Mouse (Mus musculus): ENCODE data around the gene Cdcp2. TPM values are rescaled to one million over a fixed set of nuclear protein-coding genes. Genes with fewer than 3 reads are reported as not detected.

The Cdcp2 gene
- polyA plus RNA-seq, 1 experiment from 2014 or later, result not detected

Other genes with a start within 250 kb of the Cdcp2 start
- gene Ssbp3, start 186.2 kb upstream of the Cdcp2 start, polyA plus RNA-seq (2015; fragmentation: Nextera tagmentation; extraction: Ambion mirVana), result 118 and 130 TPM in 2 replicates
- gene Mrpl37, start 30.0 kb upstream of the Cdcp2 start, polyA plus RNA-seq (2015; fragmentation: Nextera tagmentation; extraction: Ambion mirVana), result 84.9 and 85.5 TPM in 2 replicates
- 4.4 and 4.7 TPM in 2 replicates for gene Cyb5rl, start 29.9 kb upstream of the Cdcp2 start, polyA plus RNA-seq (2015; fragmentation: Nextera tagmentation; extraction: Ambion mirVana)
- gene Tmem59, start 81.5 kb downstream of the Cdcp2 start, polyA plus RNA-seq (2015; fragmentation: Nextera tagmentation; extraction: Ambion mirVana), result 391 and 405 TPM in 2 replicates
- gene Tceanc2, start 82.2 kb downstream of the Cdcp2 start, polyA plus RNA-seq (2015; fragmentation: Nextera tagmentation; extraction: Ambion mirVana), result 17.7 and 36.3 TPM in 2 replicates
- gene Ldlrad1, start 112.3 kb downstream of the Cdcp2 start, polyA plus RNA-seq (2015; fragmentation: Nextera tagmentation; extraction: Ambion mirVana), result not detected in 2 replicates
- gene Lrrc42, start 156.6 kb downstream of the Cdcp2 start, polyA plus RNA-seq (2015; fragmentation: Nextera tagmentation; extraction: Ambion mirVana), result 54.6 and 63.7 TPM in 2 replicates
- gene Hspb11, start 156.7 kb downstream of the Cdcp2 start, polyA plus RNA-seq (2015; fragmentation: Nextera tagmentation; extraction: Ambion mirVana), result 40.6 and 41.8 TPM in 2 replicates
- 1.3 TPM in 1 of 2 replicates, not detected in the other for gene Dio1, start 210.3 kb downstream of the Cdcp2 start, polyA plus RNA-seq (2015; fragmentation: Nextera tagmentation; extraction: Ambion mirVana)
- gene Yipf1, start 217.5 kb downstream of the Cdcp2 start, polyA plus RNA-seq (2015; fragmentation: Nextera tagmentation; extraction: Ambion mirVana), result 68.4 and 73.1 TPM in 2 replicates